Mouse (Mus musculus): ENCODE measurements around the gene Sox5. TPM values are rescaled to one million over a fixed set of nuclear protein-coding genes. Genes with fewer than 3 reads are reported as not detected.

Sox5 gene
- polyA plus RNA-seq, 1 experiment from 2014 or later: 4.9 TPM

DNA sequence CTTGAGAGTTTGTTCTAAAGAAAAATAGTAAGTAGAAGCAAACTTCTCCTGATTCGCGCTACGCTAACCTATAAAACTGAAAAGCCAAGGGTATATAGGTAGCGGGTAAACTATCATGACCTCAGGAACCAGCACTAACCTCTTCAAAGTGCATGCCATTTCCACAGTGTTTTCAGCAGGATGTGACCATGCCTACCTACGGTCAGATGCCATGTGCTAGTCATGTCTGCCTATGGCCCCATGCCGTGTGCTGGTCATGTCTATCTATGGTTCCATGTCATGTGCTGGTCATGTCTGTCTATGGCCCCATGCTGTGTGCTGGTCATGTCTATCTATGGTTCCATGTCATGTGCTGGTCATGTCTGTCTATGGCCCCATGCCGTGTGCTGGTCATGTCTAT lies 614.7 kb downstream of the Sox5 start:
- DNase-seq: no peak
- no peak overlapping the region for H3K4me2 ChIP-seq
- no peak overlapping the region for H3K9ac ChIP-seq
- no peak for ATAC-seq (ENCODE audit: low read depth)
- H3K27ac ChIP-seq: no peak overlapping the region
- H3K27me3 ChIP-seq: no peaks in the 10 kb centered on the region
- 84% methylated on average over 7 of the region's 7 CpGs for WGBS (ENCODE audit: insufficient replicate concordance)
- no peaks in the 10 kb centered on the region for H3K9me3 ChIP-seq (replicated peaks)
- no peaks in the 10 kb centered on the region for H3K4me1 ChIP-seq (replicated peaks)
- no peak overlapping the region for H3K4me3 ChIP-seq (replicated peaks)
- no peaks in the 10 kb centered on the region for H3K36me3 ChIP-seq

DNA sequence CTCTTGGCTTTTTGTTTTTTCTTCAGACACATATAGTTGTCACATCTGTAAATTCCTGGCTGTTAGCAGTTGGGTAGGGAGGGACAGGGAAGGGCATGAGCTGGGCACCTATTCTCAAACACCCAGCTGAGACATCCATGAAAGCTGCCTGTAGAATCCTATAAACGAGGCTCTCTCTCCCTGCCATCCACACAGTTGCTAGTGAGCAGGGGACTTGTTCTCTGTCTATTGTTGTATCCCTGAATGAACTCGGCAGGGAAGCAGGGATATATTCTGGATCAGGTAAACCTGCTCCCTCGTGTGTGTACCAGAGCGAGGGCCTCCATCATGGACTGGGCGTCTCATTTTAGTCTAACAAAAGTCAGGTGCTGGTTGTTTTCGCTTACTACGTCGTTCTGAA lies 615.1 kb downstream of the Sox5 start:
- no peak overlapping the region for H3K4me2 ChIP-seq
- no peaks in the 10 kb centered on the region for H3K9me3 ChIP-seq (replicated peaks)
- H3K27ac ChIP-seq: no peak overlapping the region
- no peaks in the 10 kb centered on the region for H3K4me1 ChIP-seq (replicated peaks)
- H3K4me3 ChIP-seq (replicated peaks): no peak overlapping the region
- ATAC-seq (ENCODE audit: low read depth) (no peak), DNase-seq (no peak)
- H3K9ac ChIP-seq: no peak overlapping the region
- H3K27me3 ChIP-seq: no peaks in the 10 kb centered on the region
- 71% methylated on average over 8 of the region's 8 CpGs for WGBS (ENCODE audit: insufficient replicate concordance)
- no peaks in the 10 kb centered on the region for H3K36me3 ChIP-seq

DNA sequence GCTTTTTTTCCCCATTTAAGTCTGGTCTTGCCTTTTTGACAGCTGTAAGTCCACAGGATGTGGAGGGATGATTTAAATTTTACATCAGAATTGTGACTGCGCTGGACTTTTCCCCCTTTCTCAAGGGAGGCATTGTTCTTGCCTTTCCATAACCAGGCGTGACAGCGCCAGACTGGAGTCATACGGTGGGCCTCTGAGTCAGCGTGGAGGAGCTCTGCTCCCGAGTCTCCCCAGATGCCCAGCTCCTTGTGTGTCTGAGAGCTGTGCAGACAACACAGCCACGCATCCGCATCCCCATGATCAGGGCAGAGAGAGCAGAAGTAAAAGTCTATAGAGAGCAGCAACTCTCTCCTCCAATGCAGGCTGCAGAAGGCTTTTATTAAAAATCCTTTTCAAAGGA lies 615.7 kb downstream of the Sox5 start:
- H3K27me3 ChIP-seq: no peaks in the 10 kb centered on the region
- no peak overlapping the region for H3K27ac ChIP-seq
- ATAC-seq (ENCODE audit: low read depth) (no peak), DNase-seq (no peak)
- WGBS (ENCODE audit: insufficient replicate concordance): 53% methylated on average over 8 of the region's 8 CpGs
- H3K9me3 ChIP-seq (replicated peaks): no peaks in the 10 kb centered on the region
- no peak overlapping the region for H3K9ac ChIP-seq
- H3K4me3 ChIP-seq (replicated peaks): no peak overlapping the region
- no peak overlapping the region for H3K4me2 ChIP-seq
- no peaks in the 10 kb centered on the region for H3K36me3 ChIP-seq
- H3K4me1 ChIP-seq (replicated peaks): no peaks in the 10 kb centered on the region

DNA sequence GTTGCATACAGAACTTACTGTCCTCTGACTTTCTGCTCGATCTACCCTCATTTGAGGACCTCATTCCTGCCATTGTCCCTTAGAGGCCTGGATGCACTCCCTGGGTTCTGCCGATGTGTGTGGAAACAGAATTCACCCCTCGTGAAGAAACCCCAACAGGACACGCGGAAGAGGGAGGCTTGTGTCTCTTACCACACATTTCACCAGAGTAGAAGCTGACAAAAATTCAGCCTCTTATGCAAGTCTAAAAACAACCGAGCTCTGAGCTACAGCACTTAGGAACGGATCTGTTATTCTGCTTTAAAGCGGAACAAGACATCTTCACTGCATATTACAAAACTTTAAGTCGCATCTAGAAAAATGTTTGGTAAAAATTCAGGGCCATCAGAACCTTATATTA lies 618.3 kb downstream of the Sox5 start:
- Histone ChIP-seq H3K9me3 (replicated peaks) (no peaks in the 10 kb centered on the region), H3K27me3 (no peaks in the 10 kb centered on the region), H3K4me1 (replicated peaks) (no peaks in the 10 kb centered on the region), H3K36me3 (no peaks in the 10 kb centered on the region), H3K4me3 (replicated peaks) (no peak overlapping the region), H3K4me2 (no peak overlapping the region), H3K27ac (no peak overlapping the region), H3K9ac (no peak overlapping the region)
- 73% methylated on average over 9 of the region's 9 CpGs for WGBS (ENCODE audit: insufficient replicate concordance)
- no peak for ATAC-seq (ENCODE audit: low read depth)
- DNase-seq: no peak

DNA sequence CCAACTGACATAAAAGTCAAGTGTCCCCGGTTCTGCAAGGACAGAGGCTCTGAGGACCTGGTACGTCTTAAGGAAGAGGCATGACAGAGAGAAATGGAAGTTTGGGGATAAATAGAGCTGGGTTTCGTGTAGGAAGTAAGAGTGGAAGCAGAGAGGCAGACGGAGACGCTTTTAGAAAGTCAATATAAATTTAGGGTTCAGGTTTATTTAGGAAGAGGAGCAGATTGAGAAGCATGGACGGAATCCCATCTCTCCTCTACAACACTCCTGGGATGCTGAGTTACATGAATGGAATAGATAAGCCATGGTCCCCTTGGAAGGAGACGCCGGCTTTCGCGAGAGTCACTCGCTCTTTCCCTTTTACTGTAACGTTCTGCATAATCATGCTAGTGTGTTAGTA lies 623.1 kb downstream of the Sox5 start:
- no peaks in the 10 kb centered on the region for H3K27me3 ChIP-seq
- H3K9me3 ChIP-seq (replicated peaks): no peaks in the 10 kb centered on the region
- ATAC-seq (ENCODE audit: low read depth) (no peak), DNase-seq (no peak)
- H3K9ac ChIP-seq: no peak overlapping the region
- no peaks in the 10 kb centered on the region for H3K4me1 ChIP-seq (replicated peaks)
- no peak overlapping the region for H3K4me3 ChIP-seq (replicated peaks)
- H3K36me3 ChIP-seq: no peaks in the 10 kb centered on the region
- WGBS (ENCODE audit: insufficient replicate concordance): 81% methylated on average over 12 of the region's 12 CpGs
- H3K27ac ChIP-seq: no peak overlapping the region
- no peak overlapping the region for H3K4me2 ChIP-seq

DNA sequence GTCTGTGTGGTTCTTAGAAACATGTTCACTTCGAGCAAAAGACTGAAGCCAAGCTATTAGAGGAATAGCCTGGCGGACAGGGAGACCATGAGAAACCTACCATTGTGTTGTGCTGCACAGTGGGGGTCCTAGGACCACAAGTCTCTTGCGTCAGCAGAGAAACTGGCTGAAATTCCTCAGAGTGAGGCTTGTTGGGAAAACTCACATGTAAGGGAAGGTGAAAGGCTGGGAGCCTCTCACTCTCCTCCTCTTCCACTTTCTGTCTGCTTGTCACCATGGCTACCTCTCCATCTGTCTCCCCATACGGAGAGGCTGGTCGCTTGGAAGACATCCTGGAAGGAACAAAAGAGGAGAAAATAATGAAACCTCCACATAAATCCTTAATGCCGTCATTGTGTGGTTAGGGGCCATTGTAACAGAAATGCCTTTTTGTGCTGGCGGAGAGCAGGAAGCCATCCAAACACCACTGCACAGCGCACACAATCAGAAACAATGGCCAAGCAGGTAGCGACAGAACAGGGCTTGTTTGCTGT lies 626.8 kb downstream of the Sox5 start:
- no peaks in the 10 kb centered on the region for H3K9me3 ChIP-seq (replicated peaks)
- no peak overlapping the region for H3K4me2 ChIP-seq
- no peaks in the 10 kb centered on the region for H3K36me3 ChIP-seq
- DNase-seq (no peak), ATAC-seq (ENCODE audit: low read depth) (no peak)
- WGBS (ENCODE audit: insufficient replicate concordance): 65% methylated on average over 9 of the region's 9 CpGs
- no peak overlapping the region for H3K27ac ChIP-seq
- no peak overlapping the region for H3K4me3 ChIP-seq (replicated peaks)
- H3K4me1 ChIP-seq (replicated peaks): peaks cover 12% of the 10 kb centered on the region
- H3K27me3 ChIP-seq: no peaks in the 10 kb centered on the region
- H3K9ac ChIP-seq: no peak overlapping the region

DNA sequence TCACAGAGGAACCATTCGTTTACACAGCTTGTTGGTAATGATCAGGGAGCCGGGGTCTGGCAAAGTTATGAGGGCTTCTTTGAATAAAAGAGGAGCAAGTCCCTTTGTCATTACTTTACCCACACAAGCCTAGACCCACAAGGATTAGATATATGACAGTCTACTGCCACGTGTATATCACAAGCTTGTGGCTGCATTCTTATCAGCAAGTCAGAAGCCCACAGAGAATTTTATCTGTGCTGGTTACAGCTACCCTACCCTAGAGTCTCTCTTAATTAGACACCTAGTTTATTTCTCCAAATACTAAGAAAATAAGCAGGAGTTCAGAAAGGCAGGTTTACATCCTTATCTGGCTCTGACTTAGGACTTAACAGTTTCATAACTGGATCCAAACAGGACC lies 629.8 kb downstream of the Sox5 start:
- Histone ChIP-seq H3K27me3 (no peaks in the 10 kb centered on the region), H3K4me3 (replicated peaks) (no peak overlapping the region), H3K27ac (no peak overlapping the region), H3K4me2 (no peak overlapping the region), H3K36me3 (no peaks in the 10 kb centered on the region), H3K9ac (no peak overlapping the region), H3K9me3 (replicated peaks) (no peaks in the 10 kb centered on the region), H3K4me1 (replicated peaks) (peaks cover 12% of the 10 kb centered on the region)
- DNase-seq (no peak), ATAC-seq (ENCODE audit: low read depth) (peak; percentile 92)
- 18% methylated on average over 3 of the region's 3 CpGs for WGBS (ENCODE audit: insufficient replicate concordance)

DNA sequence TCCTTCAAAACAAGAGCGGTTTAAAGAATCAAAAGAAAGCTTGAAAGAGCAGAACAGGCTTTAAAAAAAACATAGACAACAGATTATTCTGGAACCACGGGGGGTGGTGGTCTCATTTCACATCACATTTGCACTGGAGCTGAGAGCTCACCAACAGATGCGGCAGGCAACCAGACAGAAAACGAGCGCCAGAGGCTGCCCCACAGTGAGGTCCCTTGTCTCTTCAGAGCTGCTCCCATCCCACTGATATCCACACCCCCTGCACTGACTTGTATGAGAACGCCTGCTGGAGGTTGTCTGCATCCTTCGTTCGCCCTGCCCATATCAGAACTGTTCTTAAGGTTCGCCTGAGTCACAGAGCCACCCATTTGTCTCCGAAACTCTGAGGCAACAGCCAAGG lies 630.7 kb downstream of the Sox5 start:
- Histone ChIP-seq H3K27ac (no peak overlapping the region), H3K9me3 (replicated peaks) (no peaks in the 10 kb centered on the region; the same call in 1 of the 2 replicates), H3K4me2 (no peak overlapping the region), H3K4me1 (replicated peaks) (peaks cover 12% of the 10 kb centered on the region), H3K9ac (no peak overlapping the region), H3K4me3 (replicated peaks) (no peak overlapping the region), H3K36me3 (no peaks in the 10 kb centered on the region), H3K27me3 (no peaks in the 10 kb centered on the region)
- WGBS (ENCODE audit: insufficient replicate concordance): 53% methylated on average over 10 of the region's 10 CpGs
- peak; percentile 46; the same call in 1 of the 2 replicates for ATAC-seq (ENCODE audit: low read depth)
- no peak for DNase-seq

DNA sequence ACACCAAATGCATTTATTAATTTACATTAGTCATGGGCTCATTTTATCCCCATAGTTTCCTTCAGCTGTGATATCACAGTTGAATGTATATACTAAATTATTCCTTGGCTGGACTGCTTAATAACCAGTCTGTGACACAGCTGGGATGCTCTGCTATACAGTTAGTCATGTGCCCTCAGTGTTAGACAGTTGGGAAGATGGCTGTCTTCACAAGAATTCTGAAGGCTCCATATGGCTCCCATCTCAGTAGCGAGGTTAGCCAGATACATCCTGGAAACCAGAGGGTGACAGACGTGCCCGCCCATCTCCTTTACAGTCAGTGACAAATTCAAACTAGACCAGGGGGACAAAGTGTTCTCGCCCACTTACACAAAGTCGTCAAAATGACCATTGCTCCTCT lies 644.4 kb downstream of the Sox5 start:
- WGBS (ENCODE audit: insufficient replicate concordance): 67% methylated on average over 5 of the region's 5 CpGs
- H3K9ac ChIP-seq: no peak overlapping the region
- ATAC-seq (ENCODE audit: low read depth) (no peak), DNase-seq (no peak)
- H3K36me3 ChIP-seq: no peaks in the 10 kb centered on the region
- H3K4me1 ChIP-seq (replicated peaks): no peaks in the 10 kb centered on the region
- no peak overlapping the region for H3K4me2 ChIP-seq
- H3K27me3 ChIP-seq: no peaks in the 10 kb centered on the region
- no peak overlapping the region for H3K27ac ChIP-seq
- H3K4me3 ChIP-seq (replicated peaks): no peak overlapping the region
- no peaks in the 10 kb centered on the region for H3K9me3 ChIP-seq (replicated peaks)

DNA sequence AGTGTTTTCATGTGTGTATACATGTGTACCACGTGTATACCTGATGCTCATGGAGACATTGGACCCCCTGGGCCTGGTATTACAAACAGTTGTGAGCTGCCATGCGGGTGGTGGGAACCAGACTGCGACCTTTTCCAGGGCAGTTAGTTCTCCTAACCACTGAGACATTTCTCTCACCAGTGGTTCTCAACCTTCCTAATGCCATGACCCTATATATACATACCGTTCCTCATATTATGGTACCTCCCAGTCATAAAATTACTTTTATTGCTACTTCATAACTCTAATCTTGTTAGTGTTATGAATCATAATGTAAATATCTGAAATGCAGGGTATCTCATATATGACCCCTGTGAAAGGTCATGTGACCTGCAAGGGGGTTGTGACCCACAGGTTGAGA lies 644.9 kb downstream of the Sox5 start:
- no peak for ATAC-seq (ENCODE audit: low read depth)
- H3K27me3 ChIP-seq: no peaks in the 10 kb centered on the region
- WGBS (ENCODE audit: insufficient replicate concordance): 68% methylated on average over 4 of the region's 4 CpGs

DNA sequence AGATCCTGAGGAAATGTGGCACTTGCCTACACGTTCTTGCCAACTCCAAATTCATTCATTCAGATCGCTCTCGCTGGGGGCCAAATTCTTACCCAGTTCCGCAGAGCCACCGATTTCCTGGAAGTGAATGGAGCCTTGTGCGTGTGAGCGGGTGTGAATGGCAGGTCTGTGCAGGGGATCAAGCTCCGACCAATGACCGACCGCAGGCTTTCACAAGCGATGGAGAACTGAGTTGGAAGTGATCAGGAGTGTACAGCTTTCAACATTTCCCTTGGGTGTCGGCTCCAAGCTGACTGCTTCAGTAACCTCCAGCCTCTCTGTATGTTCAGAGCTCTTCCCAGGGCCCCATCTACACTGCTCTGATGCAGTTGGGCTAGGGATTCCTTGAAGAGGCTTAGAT lies 651.9 kb downstream of the Sox5 start:
- H3K27me3 ChIP-seq: no peaks in the 10 kb centered on the region
- H3K9me3 ChIP-seq (replicated peaks): no peaks in the 10 kb centered on the region
- H3K9ac ChIP-seq: no peak overlapping the region
- WGBS (ENCODE audit: insufficient replicate concordance): 68% methylated on average over 12 of the region's 12 CpGs
- no peak overlapping the region for H3K4me2 ChIP-seq
- DNase-seq (no peak), ATAC-seq (ENCODE audit: low read depth) (no peak)
- no peaks in the 10 kb centered on the region for H3K4me1 ChIP-seq (replicated peaks)
- H3K4me3 ChIP-seq (replicated peaks): no peak overlapping the region
- no peak overlapping the region for H3K27ac ChIP-seq
- H3K36me3 ChIP-seq: no peaks in the 10 kb centered on the region

More for the DNA sequence above, 644.9 kb downstream of the Sox5 start:
- H3K4me3 ChIP-seq (replicated peaks): no peak overlapping the region
- H3K9me3 ChIP-seq (replicated peaks): no peaks in the 10 kb centered on the region
- no peak overlapping the region for H3K4me2 ChIP-seq
- H3K27ac ChIP-seq: no peak overlapping the region
- no peaks in the 10 kb centered on the region for H3K4me1 ChIP-seq (replicated peaks)
- no peak overlapping the region for H3K9ac ChIP-seq
- H3K36me3 ChIP-seq: no peaks in the 10 kb centered on the region
- no peak for DNase-seq

DNA sequence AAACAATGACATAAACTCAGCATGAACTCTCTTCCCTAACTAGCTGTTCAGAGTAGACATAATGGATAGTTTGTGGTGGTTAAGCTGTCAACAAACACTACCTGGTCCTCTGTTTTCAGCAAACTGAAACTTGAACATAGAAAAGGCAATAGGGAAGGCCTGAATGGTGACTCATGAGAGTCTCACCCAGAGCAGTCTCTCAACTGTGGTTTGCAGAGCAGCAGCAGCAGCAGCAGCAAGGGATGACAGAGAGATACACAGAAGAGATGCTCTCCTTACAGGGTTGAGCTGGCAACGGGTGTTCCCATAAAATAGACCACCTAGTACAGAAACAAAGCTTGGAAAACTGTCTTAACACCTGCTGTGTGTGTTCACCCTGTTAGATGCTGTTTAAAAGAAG lies 661.8 kb downstream of the Sox5 start:
- Histone ChIP-seq H3K9me3 (replicated peaks) (no peaks in the 10 kb centered on the region), H3K27ac (no peak overlapping the region), H3K9ac (no peak overlapping the region), H3K4me3 (replicated peaks) (no peak overlapping the region), H3K36me3 (no peaks in the 10 kb centered on the region), H3K27me3 (no peaks in the 10 kb centered on the region), H3K4me2 (no peak overlapping the region), H3K4me1 (replicated peaks) (no peaks in the 10 kb centered on the region)
- no peak for ATAC-seq (ENCODE audit: low read depth)
- DNase-seq: no peak
- WGBS (ENCODE audit: insufficient replicate concordance): 52% methylated on average over 1 of the region's 1 CpGs
